In the genomic region with DNA sequence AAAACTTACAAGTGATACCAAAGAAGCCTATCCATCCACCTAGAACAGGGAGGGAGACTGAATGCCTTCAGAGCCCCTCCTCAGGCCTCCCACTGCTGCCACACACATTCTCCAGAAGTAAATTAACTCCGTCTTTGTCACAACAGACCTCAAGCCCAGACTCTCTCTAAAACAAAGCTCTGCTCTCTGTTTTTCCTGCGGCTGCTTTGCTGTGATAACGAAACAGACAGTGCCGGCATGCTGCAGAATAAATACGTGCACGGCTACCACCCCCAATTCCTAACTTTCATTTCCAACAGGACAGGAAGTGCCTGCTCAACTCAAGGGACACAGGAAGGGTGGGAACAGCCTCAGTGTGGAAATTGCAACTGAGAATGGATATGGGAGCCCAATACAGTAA, we compare ENCODE assay signal across 8 mouse cellular contexts. TPM values are rescaled to one million over a fixed set of nuclear protein-coding genes. Genes with fewer than 3 reads are reported as not detected.
A peak's percentile ranks its signal among the peaks of the same experiment; 100 is the strongest.
DNase-seq lines count a peak whose midpoint lies in the region; TF ChIP-seq lines count a peak whose summit lies in the region.

A gene (minus strand): TSS at position 309 of the 400 bp plus-strand sequence.

- H3K4me3 ChIP-seq in testis, adult 2 months (ENCODE audit: control insufficient read depth, low read depth, low read length), result peak within 1 kb of the TSS; percentile 6
- peak within 1 kb of the TSS; percentile 41 for H3K4me3 ChIP-seq in embryonic facial prominence, embryonic 10.5 days

- WGBS in embryonic facial prominence, embryonic 10.5 days, result 2% methylated on average over 6 of the region's 6 CpGs

- no peaks in the 10 kb centered on the region for H3K9me3 ChIP-seq in embryonic facial prominence, embryonic 10.5 days

- no peak for DNase-seq in testis, postnatal 10 days (ENCODE audit: low spot score)
- DNase-seq in embryonic facial prominence, embryonic 10.5 days (ENCODE audit: low spot score), result peak; percentile 15
- DNase-seq in heart, postnatal 10 days, result peak; percentile 58 to 60
- no peak for DNase-seq in layer of hippocampus, postnatal 10 days (ENCODE audit: low spot score in 2 of 2)
- DNase-seq in lung, postnatal 25 days (ENCODE audit: low spot score), result peak; percentile 82
- DNase-seq in natural killer cell, adult 2 months (ENCODE audit: low spot score in 2 of 2), result no peak
- DNase-seq in thymus, postnatal 4 days, result no peak

- no peak for TF ChIP-seq CTCF in testis, adult 2 months (IDR thresholded peaks at IDR 0.05; ENCODE audit: control insufficient read depth, insufficient read depth, insufficient replicate concordance, low read depth, low read length)

- TF ChIP-seq POLR2A in testis, adult 2 months (IDR thresholded peaks at IDR 0.05; ENCODE audit: control insufficient read depth, low read depth, low read length), result no peak

- peak within 1 kb of the TSS; percentile 32 for H3K27ac ChIP-seq in testis, adult 2 months (ENCODE audit: control insufficient read depth, insufficient read depth, low read depth, low read length)
- peak within 1 kb of the TSS; percentile 79 for H3K27ac ChIP-seq in embryonic facial prominence, embryonic 10.5 days (replicated peaks)

- H3K36me3 ChIP-seq in testis, adult 2 months (ENCODE audit: control insufficient read depth, insufficient read depth, low read length), result no peaks in the 10 kb centered on the region
- no peaks in the 10 kb centered on the region for H3K36me3 ChIP-seq in embryonic facial prominence, embryonic 10.5 days (replicated peaks)

- no peaks in the 10 kb centered on the region for H3K27me3 ChIP-seq in testis, adult 2 months (ENCODE audit: control insufficient read depth, insufficient read depth, low read length)
- no peaks in the 10 kb centered on the region for H3K27me3 ChIP-seq in embryonic facial prominence, embryonic 10.5 days (replicated peaks; ENCODE audit: low read depth, poor library complexity, severe bottlenecking)

- no peaks in the 10 kb centered on the region for H3K4me1 ChIP-seq in testis, adult 2 months (ENCODE audit: control insufficient read depth, insufficient read depth, low read length)
- H3K4me1 ChIP-seq in embryonic facial prominence, embryonic 10.5 days, result peaks cover 25% of the 10 kb centered on the region

- intact Hi-C loops in heart, postnatal 10 days (cut with DNase I), result no loop called here

RNA-seq across cellular contexts. Expression of the gene that starts here (rescaled TPM):
- polyA plus RNA-seq in testis, adult 2 months (2012; rRNA removed), result 17.3 and 19.4 TPM in 2 replicates
- 27.9 and 31.0 TPM in 2 replicates for polyA plus RNA-seq in embryonic facial prominence, embryonic 10.5 days (2016; fragmentation: Nextera tagmentation; extraction: Ambion mirVana)
- 10 to 100 TPM; 82.8 to 91.0 TPM for total RNA-seq in heart, postnatal 10 days (2021)
- total RNA-seq in layer of hippocampus, postnatal 10 days (2021), result 10 to 100 TPM; 11.3 to 16.1 TPM

Comparison
In these comparisons a context has a peak if more than half of its experiments do, and no peak if none do; other contexts are left out.
1. RNA of the gene that starts here (total RNA-seq): 82.8 to 91.0 TPM in heart, postnatal 10 days; 11.3 to 16.1 TPM in layer of hippocampus, postnatal 10 days; every median in the first group is over 4 times any median in the second.
2. DNase-seq: peak in embryonic facial prominence, embryonic 10.5 days (single experiment), heart, postnatal 10 days (2 of 2) and lung, postnatal 25 days (single experiment); none in testis, postnatal 10 days (single experiment), layer of hippocampus, postnatal 10 days (0 of 2), natural killer cell, adult 2 months (0 of 2) and thymus, postnatal 4 days (single experiment).